Mouse (Mus musculus) mature B cell (primary cell): ENCODE results near the gene Ago3.

Source experiments
- in situ Hi-C: fragments of 300-500 bp; cut with MboI; formaldehyde crosslinking; loops from 2 replicates; pipeline ENCODE4 v1.14.3; 2019

Gene Ago3

DNA sequence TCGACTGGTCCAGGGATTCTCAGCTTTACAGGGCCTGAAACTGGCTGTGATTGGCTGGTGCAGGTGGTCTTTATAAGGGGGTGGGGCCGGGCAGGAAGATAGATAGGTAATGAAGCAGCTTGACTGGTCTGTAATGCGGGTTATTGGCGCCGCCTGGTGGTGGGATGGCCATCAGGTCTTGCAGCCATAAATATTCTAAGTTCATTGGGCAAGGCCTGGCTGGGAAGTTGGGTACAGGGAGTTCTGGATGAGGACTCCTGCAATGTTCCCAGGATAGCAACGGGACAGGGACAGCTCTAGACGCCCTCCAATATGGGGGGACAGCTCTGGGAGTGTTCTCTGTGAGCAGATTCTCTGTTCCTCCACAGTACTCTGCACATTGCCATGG, 119.4 kb downstream of the Ago3 start:
- in situ Hi-C loops, result loop anchor here (10.0 kb wide), 1 partner anchor 85 kb away; no protein-coding TSS in a partner anchor

DNA sequence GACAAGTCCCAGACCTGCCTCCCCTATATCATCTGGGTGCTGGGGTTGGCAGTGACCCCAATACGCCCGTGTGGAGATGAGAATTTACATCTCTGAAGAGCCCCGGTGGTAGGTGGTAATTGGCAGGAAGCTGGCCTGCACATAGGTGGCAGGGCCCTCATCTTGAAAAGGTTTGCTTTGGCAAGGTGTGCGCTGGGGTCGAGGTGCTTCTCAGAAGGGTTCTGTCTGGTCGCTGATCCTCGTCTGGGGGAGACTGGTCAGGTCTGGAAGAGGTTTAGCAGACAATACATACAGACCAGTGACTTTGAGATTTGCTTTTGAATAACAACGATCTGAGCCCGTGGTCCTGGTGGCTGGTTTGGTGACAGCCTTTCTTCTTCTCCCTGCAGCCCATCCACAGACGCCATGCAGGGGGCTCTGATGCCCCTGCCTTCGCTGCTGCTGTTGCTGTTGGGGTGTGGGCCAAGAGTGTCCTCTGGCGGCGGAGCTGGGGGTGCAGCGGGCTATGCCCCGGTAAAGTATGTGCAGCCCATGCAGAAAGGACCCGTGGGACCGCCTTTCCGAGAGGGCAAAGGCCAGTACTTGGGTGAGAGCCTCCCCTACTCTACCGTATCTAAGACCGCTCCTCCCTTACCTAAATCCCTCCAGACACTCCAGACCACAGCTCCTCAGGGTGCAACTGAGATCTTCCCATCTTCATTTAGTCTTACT, 120.0 kb downstream of the Ago3 start:
- in situ Hi-C loops, result loop anchor here (10.0 kb wide), 1 partner anchor 85 kb away; no protein-coding TSS in a partner anchor

GRCm38 (mm10) chr4:126306827-126307226, 122.5 kb downstream of the Ago3 start:
- in situ Hi-C loops, result loop anchor here (10.0 kb wide), 1 partner anchor 82 kb away; no protein-coding TSS in a partner anchor

DNA sequence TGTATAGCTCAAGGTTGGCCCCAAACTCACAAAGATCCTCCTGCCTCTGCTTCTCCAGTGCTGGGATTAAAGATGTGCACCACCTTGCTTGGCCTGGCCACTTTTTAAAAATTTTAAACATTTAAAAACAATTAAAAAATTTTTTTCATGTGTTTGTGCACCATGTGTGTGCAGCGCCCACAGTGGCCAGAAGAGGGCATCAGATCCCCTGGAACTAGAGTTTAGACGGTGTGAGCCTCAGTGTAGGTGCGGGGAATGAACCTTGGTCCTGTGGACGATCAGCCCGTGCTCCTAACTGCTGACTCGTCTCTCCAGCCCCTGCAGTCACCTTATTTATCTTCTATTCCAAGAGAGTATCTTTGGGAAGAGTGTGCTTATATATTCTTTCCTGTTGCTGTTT, 123.3 kb downstream of the Ago3 start:
- in situ Hi-C loops, result loop anchor here (10.0 kb wide), 1 partner anchor 81 kb away; no protein-coding TSS in a partner anchor

- in situ Hi-C loops, result loop anchor here (10.0 kb wide), 1 partner anchor 81 kb away; no protein-coding TSS in a partner anchor
Measured at GRCm38 (mm10) chr4:126305428-126305827, 123.9 kb downstream of the Ago3 start.

GRCm38 (mm10) chr4:126303877-126304276, 125.5 kb downstream of the Ago3 start:
- in situ Hi-C loops, result loop anchor here (10.0 kb wide), 1 partner anchor 79 kb away; no protein-coding TSS in a partner anchor

DNA sequence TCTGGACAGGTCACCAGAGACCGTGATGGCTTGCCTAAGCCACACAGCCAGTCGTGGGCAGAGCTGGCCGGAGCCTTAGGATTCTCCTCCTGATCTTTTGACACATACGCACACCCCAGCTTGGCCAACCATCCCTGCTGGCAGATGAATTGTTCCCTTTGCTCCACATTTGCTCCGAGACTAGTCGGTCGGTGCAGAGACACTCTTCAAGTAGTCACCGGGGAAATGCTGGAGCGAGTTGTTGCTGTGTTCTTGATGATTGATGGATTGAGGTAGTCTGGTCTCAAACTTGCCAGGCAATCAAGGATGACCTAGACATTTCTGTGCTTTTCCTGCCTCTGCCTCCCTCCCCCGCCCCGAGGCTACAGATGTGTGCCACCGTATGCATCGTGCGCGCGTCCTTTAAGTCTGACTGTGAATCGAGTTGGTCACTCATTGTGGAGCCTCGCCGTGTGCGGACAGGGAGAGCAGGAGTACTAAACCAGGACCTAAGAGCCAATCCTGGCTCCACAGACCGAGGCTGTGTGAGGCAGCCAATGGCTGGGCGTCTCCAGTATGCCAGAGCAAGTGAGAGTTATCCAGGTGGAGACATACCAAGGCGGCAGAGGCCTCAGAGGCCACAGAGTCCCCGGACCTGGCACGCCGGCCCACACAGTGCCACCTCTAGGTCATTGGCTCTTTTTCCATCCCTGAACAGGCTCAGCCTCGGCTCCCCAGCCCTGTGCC, 127.6 kb downstream of the Ago3 start:
- in situ Hi-C loops, result loop anchor here (10.0 kb wide), 1 partner anchor 77 kb away; no protein-coding TSS in a partner anchor

GRCm38 (mm10) chr4:126300916-126301583, 128.3 kb downstream of the Ago3 start:
- in situ Hi-C loops, result loop anchor here (10.0 kb wide), 1 partner anchor 76 kb away; no protein-coding TSS in a partner anchor

GRCm38 (mm10) chr4:126296617-126297101, 132.7 kb downstream of the Ago3 start:
- in situ Hi-C loops, result no loop called here

DNA sequence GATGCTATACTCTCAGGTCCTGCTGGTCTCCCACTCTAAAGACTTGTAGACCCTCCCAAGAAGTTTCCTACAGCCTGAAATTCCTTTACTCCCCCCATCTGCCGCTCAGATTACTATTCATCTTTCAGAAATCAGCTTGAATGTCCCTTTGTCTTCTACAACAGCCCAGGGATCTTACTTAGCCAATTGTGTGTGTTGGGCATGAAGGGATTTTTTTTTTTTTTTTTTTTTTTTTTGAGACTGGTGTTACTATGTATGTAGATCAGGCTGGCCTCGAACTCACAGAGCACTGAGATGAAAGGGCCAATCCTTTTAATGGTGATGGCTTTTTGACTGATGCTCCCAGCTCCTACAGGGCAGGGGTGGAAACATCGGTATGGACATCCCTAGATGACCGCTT, 133.4 kb downstream of the Ago3 start:
- in situ Hi-C loops, result no loop called here

DNA sequence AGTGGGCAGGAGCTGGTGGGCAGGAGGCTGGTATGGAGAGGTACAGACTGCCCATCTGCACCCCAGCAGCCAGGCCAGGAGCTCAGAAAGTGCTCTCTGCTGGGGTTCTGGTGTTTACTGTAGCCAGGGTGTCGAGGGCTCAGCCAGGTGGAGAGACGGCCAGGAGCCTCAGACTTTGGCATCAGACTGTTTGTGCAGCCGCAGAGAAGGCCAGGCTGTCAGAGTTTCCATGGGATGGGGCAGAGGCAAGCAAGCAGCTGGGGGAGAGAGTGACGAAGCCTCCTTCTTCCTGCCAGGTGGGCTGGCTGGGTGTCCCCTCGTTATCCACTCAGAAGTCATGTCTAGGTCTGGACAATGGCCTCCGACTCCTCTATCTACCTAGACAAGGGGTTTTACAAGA, 134.2 kb downstream of the Ago3 start:
- in situ Hi-C loops, result no loop called here

DNA sequence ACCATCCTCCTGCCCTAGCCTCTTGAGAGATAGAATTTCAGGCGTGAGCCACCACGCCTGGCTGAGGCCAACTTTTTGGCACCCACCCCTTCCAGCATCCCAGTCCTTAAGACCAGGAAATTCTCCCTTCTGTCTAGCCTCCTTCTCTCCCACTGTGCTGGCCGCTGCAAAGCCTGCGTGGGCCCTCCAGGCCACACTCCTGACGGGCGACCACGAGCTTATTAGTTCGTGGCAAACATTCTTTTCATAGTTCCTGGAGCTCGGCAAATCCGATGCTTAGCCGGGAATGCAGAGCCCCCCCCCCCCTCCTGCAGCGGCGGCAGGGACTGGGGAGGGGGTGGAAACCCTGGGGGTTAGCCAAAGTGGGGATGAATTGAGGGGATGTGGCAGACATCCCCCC, 138.2 kb downstream of the Ago3 start:
- in situ Hi-C loops, result no loop called here

- in situ Hi-C loops, result no loop called here
Measured at GRCm38 (mm10) chr4:126290314-126290713, 139.0 kb downstream of the Ago3 start.

- in situ Hi-C loops, result no loop called here
Measured at GRCm38 (mm10) chr4:126288085-126288666, 141.2 kb downstream of the Ago3 start.

- in situ Hi-C loops, result no loop called here
Measured at GRCm38 (mm10) chr4:126287302-126287995, 141.9 kb downstream of the Ago3 start.

DNA sequence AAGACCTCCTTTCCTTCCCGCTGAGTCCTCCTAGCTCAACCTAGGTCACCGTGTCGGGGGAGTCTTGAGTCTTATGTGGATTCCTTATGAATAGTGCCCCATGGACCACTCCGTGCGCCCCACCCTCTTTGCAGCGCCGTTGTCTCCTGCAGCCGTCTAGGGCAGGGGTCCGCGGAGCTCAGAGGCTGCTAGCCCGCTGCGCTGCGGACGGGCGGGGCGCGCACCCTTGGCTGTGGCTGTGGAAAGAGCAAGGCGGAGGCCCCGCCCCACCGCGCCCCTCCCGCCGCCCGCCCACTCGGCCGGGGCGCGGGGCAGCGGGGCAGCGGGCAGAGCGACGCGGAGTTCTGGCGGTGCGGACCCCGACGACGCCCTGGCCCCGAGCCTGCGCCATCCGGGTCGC, 142.9 kb downstream of the Ago3 start, which contains the start of gene Col8a2:
Gene Col8a2, plus strand, starts transcription at position 302 of the 400 bp plus-strand sequence.
- in situ Hi-C loops, result no loop called here

- in situ Hi-C loops, result no loop called here
Measured at GRCm38 (mm10) chr4:126283582-126283981, 145.8 kb downstream of the Ago3 start.

DNA sequence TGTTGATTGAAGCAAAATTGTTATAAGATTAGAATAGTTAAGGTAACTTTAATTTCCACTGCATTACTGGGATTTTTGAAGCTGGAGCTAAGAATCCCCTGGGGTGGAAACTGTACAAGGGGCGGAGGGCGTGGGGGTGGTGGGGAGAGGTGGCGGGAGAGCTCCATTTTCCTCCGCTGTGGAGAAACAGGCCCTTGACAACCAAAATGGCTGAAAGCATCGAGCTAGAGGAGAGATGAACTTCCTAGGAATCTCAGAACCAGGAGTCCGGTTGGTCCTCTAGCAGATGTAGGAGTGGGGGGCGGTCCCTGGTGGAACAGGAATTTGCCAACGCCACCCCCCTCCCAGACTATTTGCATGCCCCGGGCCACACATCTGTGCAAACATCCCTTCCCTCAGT, 147.7 kb downstream of the Ago3 start:
- in situ Hi-C loops, result no loop called here
